Mouse (Mus musculus) heart, postnatal 14 days (tissue): ENCODE measurements around the gene Fancc. TPM values are rescaled to one million over a fixed set of nuclear protein-coding genes. Genes with fewer than 3 reads are reported as not detected.

ENCODE experiments used
- DNase-seq, 2 experiments: peaks; one replicate each; pipeline ENCODE4 v3.0.0; 2021 to 2022
- intact Hi-C: fragments of 180-260 bp; cut with DNase I; formaldehyde crosslinking; loops from one replicate; pipeline ENCODE4 v1.15.1; 2025
- microRNA-seq, 2 experiments: library from miRNA; unstranded; fragments of <30 nt; microRNA quantifications; one replicate each; pipeline ENCODE4 v1.2.0; 2021 to 2022
- total RNA-seq, 2 experiments: library from RNA; stranded (reverse); gene quantifications; 2 replicates each; pipeline ENCODE4 v1.2.3; 2021

Fancc gene
- total RNA-seq, 2 experiments from 2014 or later = 5.0 to 6.9 TPM

DNA sequence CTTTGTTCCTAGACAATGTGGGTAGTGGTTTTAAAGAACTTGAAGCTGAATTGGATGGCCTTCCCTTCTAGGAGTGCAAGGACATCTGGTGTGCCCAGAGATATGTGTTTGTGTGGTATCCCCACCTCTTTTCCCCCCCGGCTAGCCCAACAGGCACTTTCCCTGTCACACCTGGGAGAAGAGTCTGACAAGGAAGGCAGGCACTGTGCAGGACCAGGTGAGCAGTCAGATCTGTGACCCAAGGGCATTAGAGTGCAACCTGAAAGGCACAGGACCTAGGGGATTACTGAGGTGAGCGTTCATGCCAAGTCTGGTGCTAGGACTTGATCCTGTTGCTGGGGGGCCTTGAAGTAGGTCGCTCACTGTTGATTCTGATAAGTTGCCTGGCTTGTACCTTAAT lies 255.4 kb downstream of the Fancc start:
- intact Hi-C loops = loop anchor here (2.0 to 5.0 kb wide), 6 partner anchors 36 to 314 kb away; no protein-coding TSS in a partner anchor
- DNase-seq = no peak

DNA sequence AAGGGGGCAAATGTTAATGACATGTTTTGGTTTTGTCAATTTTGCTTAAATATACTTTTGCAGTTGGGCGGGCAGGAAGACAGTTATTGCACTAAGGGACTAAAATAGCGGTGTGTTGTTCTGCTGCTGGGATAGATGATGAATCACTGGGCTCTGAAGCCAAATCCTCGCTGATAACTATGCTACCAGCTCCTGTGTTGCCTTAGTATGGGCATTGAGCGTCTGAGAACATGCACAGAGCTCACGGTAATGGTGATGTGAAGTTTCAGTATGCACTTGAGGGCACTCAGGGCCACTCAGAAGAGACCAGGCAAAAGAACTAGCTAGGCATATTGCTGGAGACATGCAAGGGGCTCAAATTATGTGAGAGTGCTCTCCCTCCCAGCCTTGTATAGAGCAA lies 256.2 kb downstream of the Fancc start:
- DNase-seq = no peak
- intact Hi-C loops = loop anchor here (2.0 to 5.0 kb wide), 6 partner anchors 36 to 314 kb away; no protein-coding TSS in a partner anchor

DNA sequence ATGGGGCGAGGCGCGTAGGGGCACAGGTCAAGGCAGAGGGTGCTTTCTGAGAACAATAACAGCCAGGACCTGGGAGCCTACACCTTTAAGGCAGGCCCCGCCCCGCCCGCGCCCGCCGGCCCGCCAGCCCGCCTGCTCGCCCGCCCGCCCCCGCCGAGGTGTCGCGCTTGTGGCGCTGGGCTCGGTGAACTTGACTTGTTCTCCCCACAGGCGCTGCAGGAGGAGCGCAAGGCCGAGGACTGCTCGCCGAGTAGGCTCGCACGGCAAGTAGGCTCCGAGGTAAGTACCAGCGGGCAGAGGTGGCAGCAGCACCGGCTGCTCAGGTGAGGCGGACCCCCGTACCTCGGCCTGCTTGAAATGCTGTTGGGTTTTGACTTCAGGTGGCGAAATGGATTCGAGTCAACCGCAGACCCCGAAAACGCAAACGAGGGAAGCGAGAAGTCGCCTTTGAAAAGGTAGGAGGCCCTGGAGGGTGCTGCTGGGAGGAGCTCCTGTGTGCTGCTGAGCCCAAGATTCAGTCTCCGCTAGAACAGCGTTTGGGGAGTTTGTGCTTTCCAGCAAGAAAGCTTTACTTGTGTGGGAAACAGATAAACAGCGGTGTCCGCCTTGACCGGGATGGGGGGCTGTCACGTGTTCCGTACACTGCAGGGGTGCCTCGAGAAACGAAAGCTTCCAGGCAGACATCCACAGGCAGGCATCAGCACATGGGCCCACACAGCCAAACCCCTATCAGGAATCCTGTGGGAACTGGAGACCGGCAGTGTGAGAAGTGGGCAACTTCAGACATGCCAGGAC lies 257.0 kb downstream of the Fancc start:
- DNase-seq = peak; percentile 89 to 92
- intact Hi-C loops = loop anchor here (2.0 to 5.0 kb wide), 6 partner anchors 37 to 313 kb away; no protein-coding TSS in a partner anchor

DNA sequence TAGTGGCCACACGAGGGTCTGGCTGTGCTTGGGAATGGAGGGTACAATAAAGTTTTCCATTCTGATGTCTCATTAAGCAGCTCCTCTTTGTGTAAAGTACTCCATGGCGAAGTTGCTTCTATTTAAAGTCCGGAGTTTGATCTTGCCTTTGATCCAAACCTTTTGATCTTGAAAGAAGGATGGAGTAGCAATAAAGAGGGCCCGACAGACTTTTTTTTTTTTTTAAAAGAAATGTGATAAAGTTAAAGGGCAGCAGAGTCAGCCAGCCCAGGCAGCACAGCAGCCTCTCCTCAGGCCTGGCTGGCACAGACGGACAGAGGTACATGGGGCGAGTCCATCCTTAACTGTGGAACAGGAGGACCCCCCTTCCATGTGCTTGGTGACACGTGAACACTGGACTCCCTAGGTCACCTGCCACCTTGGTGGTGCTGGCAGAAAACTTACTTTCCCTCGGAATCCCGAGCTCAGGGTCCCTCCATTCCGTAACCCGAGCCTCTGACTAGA lies 257.7 kb downstream of the Fancc start:
- DNase-seq = no peak
- intact Hi-C loops = no loop called here

DNA sequence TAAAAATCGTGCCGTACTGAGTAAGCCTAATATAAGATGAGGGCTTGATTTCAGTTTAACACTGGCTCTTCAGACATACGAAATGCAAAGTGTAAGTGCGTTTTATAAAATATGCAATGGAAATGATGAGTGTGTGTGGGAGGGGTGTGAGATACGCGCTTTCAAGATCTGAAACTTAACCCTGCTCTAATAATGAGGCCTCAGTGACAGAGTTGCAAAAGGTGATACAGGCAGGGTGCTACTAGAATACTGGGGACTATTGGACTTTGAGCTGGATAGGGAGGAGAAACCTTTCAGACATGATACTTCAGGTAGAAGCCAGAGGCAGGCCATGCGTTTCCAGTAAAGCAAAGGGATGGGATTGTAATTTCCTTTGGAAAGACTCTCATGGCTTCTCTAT lies 259.0 kb downstream of the Fancc start:
- intact Hi-C loops = no loop called here

GRCm38 (mm10) chr13:63236159-63236893 lies 260.8 kb downstream of the Fancc start:
- DNase-seq = no peak
- intact Hi-C loops = no loop called here

More for the DNA sequence above, 259.0 kb downstream of the Fancc start:
- DNase-seq = no peak

GRCm38 (mm10) chr13:63235551-63235950 lies 261.5 kb downstream of the Fancc start:
- intact Hi-C loops = no loop called here
- DNase-seq = no peak

Small RNAs within 50 kb of the gene (microRNA-seq; reads per million reads assigned to microRNA genes)
- gene Mir23b (19,536 to 76,023 reads per million in 2 experiments), gene Mir24-1 (0 reads per million in 2 experiments), gene Mir27b (1,920 to 9,090 reads per million in 2 experiments), gene Mir3074-1 (0 reads per million in 2 experiments)

Other genes starting within 250 kb of the Fancc start
- 10 to 100 TPM; 12.0 to 16.1 TPM for gene Ptch1, start 76.3 kb upstream of the Fancc start, total RNA-seq